11 mouse cellular contexts compared by ENCODE assay signal in genomic region chr7:34301952-34302351, GRCm38 (mm10). TPM values are rescaled to one million over a fixed set of nuclear protein-coding genes. Genes with fewer than 3 reads are reported as not detected.
DNase-seq lines count a peak whose midpoint lies in the region; ATAC-seq and TF ChIP-seq lines count a peak whose summit lies in the region.
"Had no signal": no experiment of that assay in that cellular context is flagged by ENCODE, and none has a peak within 500 bp of the region (broad histone marks: within the 10 kb centered on the region; RNA-seq: fewer than 3 reads in every experiment).

No protein-coding gene starts in this region.

- H3K27me3 ChIP-seq in lung, embryonic 14.5 days (ENCODE audit: insufficient read depth, low read length) = no peaks in the 10 kb centered on the region
- H3K27me3 ChIP-seq: hindbrain, embryonic 12.5 days; neural tube, embryonic 15.5 days had no signal

- no peaks in the 10 kb centered on the region for H3K9me3 ChIP-seq in lung, embryonic 14.5 days (ENCODE audit: low read depth, low read length)
- H3K9me3 ChIP-seq: hindbrain, embryonic 12.5 days; neural tube, embryonic 15.5 days had no signal

- H3K4me1 ChIP-seq in lung, embryonic 14.5 days (ENCODE audit: insufficient read depth) = no peaks in the 10 kb centered on the region; the same call in 1 of the 2 replicates
- H3K4me1 ChIP-seq: hindbrain, embryonic 12.5 days had no signal

- DNase-seq in adrenal gland, adult (ENCODE audit: inconsistent age in 2 of 2, low spot score in 1 of 2) = peak; percentile 44 to 74
- no peak for DNase-seq in adrenal gland, postnatal 25 days
- peak; percentile 27 for DNase-seq in heart, postnatal 4 days
- peak; percentile 49 for DNase-seq in lung, embryonic 14.5 days
- DNase-seq in urinary bladder, postnatal 10 days (ENCODE audit: low spot score) = no peak
- DNase-seq in c-Kit-positive CD71-positive TER-119-positive erythroid progenitor cells, embryonic 14.5 days (ENCODE audit: low spot score) = no peak
- no peak for DNase-seq in ovary, adult 18-20 months (ENCODE audit: low spot score)
- DNase-seq: thymus, postnatal 36 days had no signal

- H3K27ac ChIP-seq in lung, embryonic 14.5 days (ENCODE audit: low read depth) = peak overlapping the region; percentile 71
- H3K27ac ChIP-seq: hindbrain, embryonic 12.5 days; neural tube, embryonic 15.5 days had no signal

- no peak for TF ChIP-seq CTCF in lung, embryonic 14.5 days (IDR thresholded peaks at IDR 0.05; ENCODE audit: low read depth)

- peaks cover 4% of the 10 kb centered on the region; the same call in 1 of the 2 replicates for H3K36me3 ChIP-seq in lung, embryonic 14.5 days (ENCODE audit: insufficient read depth)

- H3K4me3 ChIP-seq in lung, embryonic 14.5 days (ENCODE audit: low read depth, low read length) = no peak overlapping the region
- H3K4me3 ChIP-seq: hindbrain, embryonic 12.5 days; neural tube, embryonic 15.5 days had no signal

- ATAC-seq in common myeloid progenitor, adult 5-6 weeks (replicated peaks; ENCODE audit: low read depth, poor library complexity, severe bottlenecking) = peak; percentile 63
- no peak for ATAC-seq in lung, embryonic 14.5 days (ENCODE audit: insufficient read depth)

- H3K9ac ChIP-seq in lung, embryonic 14.5 days = no peak overlapping the region
- H3K9ac ChIP-seq: hindbrain, embryonic 12.5 days; neural tube, embryonic 15.5 days had no signal

- 70% methylated on average over 3 of the region's 3 CpGs for WGBS in lung, embryonic 14.5 days

- H3K4me2 ChIP-seq in lung, embryonic 14.5 days = peak overlapping the region; percentile 12; the same call in 1 of the 2 replicates
- H3K4me2 ChIP-seq: hindbrain, embryonic 12.5 days; neural tube, embryonic 15.5 days had no signal

RNA-seq across cellular contexts. Expression of gene 4931406P16Rik, which starts 11.4 kb away (rescaled TPM):
- 52.6 and 61.2 TPM in 2 replicates for total RNA-seq in adrenal gland, postnatal 25 days (2021)
- 14.6 and 23.7 TPM in 2 replicates for total RNA-seq in common myeloid progenitor, adult 5-6 weeks (2017)
- 10 to 100 TPM; 85.5 to 89.9 TPM for total RNA-seq in heart, postnatal 4 days (2021)
- polyA plus RNA-seq in lung, embryonic 14.5 days (2014; fragmentation: Nextera tagmentation; extraction: Ambion mirVana) = 54.7 and 59.2 TPM in 2 replicates

RNA-seq across cellular contexts. Expression of gene Gm6096, which starts 51.1 kb away (rescaled TPM):
- not detected in 2 replicates for total RNA-seq in adrenal gland, postnatal 25 days (2021)
- total RNA-seq in common myeloid progenitor, adult 5-6 weeks (2017) = not detected in 2 replicates
- not detected for total RNA-seq in heart, postnatal 4 days (2021)
- 0.88 TPM in 1 of 2 replicates, not detected in the other for polyA plus RNA-seq in lung, embryonic 14.5 days (2014; fragmentation: Nextera tagmentation; extraction: Ambion mirVana)
- polyA plus RNA-seq: hindbrain, embryonic 12.5 days; neural tube, embryonic 15.5 days had no signal

Comparison
In these comparisons a context has a peak if more than half of its experiments do, and no peak if none do; other contexts are left out.
1. DNase-seq: peak in adrenal gland, adult (2 of 2), heart, postnatal 4 days (single experiment) and lung, embryonic 14.5 days (single experiment); none in adrenal gland, postnatal 25 days (single experiment), urinary bladder, postnatal 10 days (single experiment), c-Kit-positive CD71-positive TER-119-positive erythroid progenitor cells, embryonic 14.5 days (single experiment) and ovary, adult 18-20 months (single experiment).